Mouse (Mus musculus): ENCODE measurements around the gene Lamtor3.
"Not testable (repeated sequence)": the region's sequence is repeated elsewhere in the genome, so short reads cannot be mapped to it uniquely, and the experiment has no call there.

Gene Lamtor3

GRCm38 (mm10) chr3:137935570-137936525 lies 17.5 kb downstream of the Lamtor3 start:
- DNase-seq (ENCODE audit: low spot score in 2 of 2), result no peak

- no peak for DNase-seq (ENCODE audit: low spot score in 2 of 2)
These were observed 18.2 kb downstream of the Lamtor3 start for GRCm38 (mm10) chr3:137936541-137936940.

- DNase-seq (ENCODE audit: low spot score in 2 of 2), result peak; percentile 59 to 60
These were observed 20.3 kb downstream of the Lamtor3 start for GRCm38 (mm10) chr3:137938608-137939007.

GRCm38 (mm10) chr3:137940757-137941156 lies 22.5 kb downstream of the Lamtor3 start:
- no peak for DNase-seq (ENCODE audit: low spot score in 2 of 2)

GRCm38 (mm10) chr3:137941555-137941954 lies 23.2 kb downstream of the Lamtor3 start:
- DNase-seq (ENCODE audit: low spot score in 2 of 2), result no peak

- DNase-seq (ENCODE audit: low spot score in 2 of 2), result no peak
These were observed 23.9 kb downstream of the Lamtor3 start for GRCm38 (mm10) chr3:137942098-137942622.

- no peak for DNase-seq (ENCODE audit: low spot score in 2 of 2)
These were observed 25.4 kb downstream of the Lamtor3 start for GRCm38 (mm10) chr3:137943737-137944154.

- no peak for DNase-seq (ENCODE audit: low spot score in 2 of 2)
These were observed 28.5 kb downstream of the Lamtor3 start for GRCm38 (mm10) chr3:137946827-137947226.

- no peak for DNase-seq (ENCODE audit: low spot score in 2 of 2)
These were observed 29.2 kb downstream of the Lamtor3 start for GRCm38 (mm10) chr3:137947525-137947924.

GRCm38 (mm10) chr3:137950191-137950885 lies 32.0 kb downstream of the Lamtor3 start:
- no peak for DNase-seq (ENCODE audit: low spot score in 2 of 2)

- not testable (repeated sequence) for DNase-seq (ENCODE audit: low spot score in 2 of 2)
These were observed 33.0 kb downstream of the Lamtor3 start for GRCm38 (mm10) chr3:137951302-137951701.

- no peak for DNase-seq (ENCODE audit: low spot score in 2 of 2)
These were observed 33.5 kb downstream of the Lamtor3 start for GRCm38 (mm10) chr3:137951819-137952218.

- peak in 1 of 2 experiments; percentile 55 for DNase-seq (ENCODE audit: low spot score in 2 of 2)
These were observed 34.1 kb downstream of the Lamtor3 start for GRCm38 (mm10) chr3:137952225-137952913.

GRCm38 (mm10) chr3:137952914-137953880 lies 34.9 kb downstream of the Lamtor3 start:
- DNase-seq (ENCODE audit: low spot score in 2 of 2), result peak; percentile 87 to 94

GRCm38 (mm10) chr3:137954256-137954916 lies 36.1 kb downstream of the Lamtor3 start:
- no peak for DNase-seq (ENCODE audit: low spot score in 2 of 2)

- DNase-seq (ENCODE audit: low spot score in 2 of 2), result no peak
These were observed 37.3 kb downstream of the Lamtor3 start for GRCm38 (mm10) chr3:137955560-137956081.

GRCm38 (mm10) chr3:137957864-137958263 lies 39.6 kb downstream of the Lamtor3 start:
- DNase-seq (ENCODE audit: low spot score in 2 of 2), result no peak

GRCm38 (mm10) chr3:137958352-137958751 lies 40.0 kb downstream of the Lamtor3 start:
- DNase-seq (ENCODE audit: low spot score in 2 of 2), result no peak

- DNase-seq (ENCODE audit: low spot score in 2 of 2), result no peak
These were observed 41.1 kb downstream of the Lamtor3 start for GRCm38 (mm10) chr3:137959456-137959855.

All from right cerebral cortex, postnatal 10 days (tissue).